Mouse (Mus musculus) heart, embryonic 10.5 days (tissue): ENCODE measurements at regions not wholly inside any gene's neighbourhood (a gene's known extent, or its start where the extent isn't known, plus 50 kb on each side); places are given as distances from the start of the nearest gene placed in this dataset.

ENCODE experiments used
- DNase-seq: peaks from one replicate; pipeline ENCODE4 v3.0.0-alpha.2; 2017; ENCODE audit warnings: low spot score
- H3K27ac ChIP-seq: fragments of 300-500 bp; sonication (generic); 2 replicates; pipeline ENCODE4 v1.5.1; 2016; ENCODE audit warnings: mild to moderate bottlenecking
- H3K27me3 ChIP-seq: fragments of 300-500 bp; sonication (generic); 2 replicates; pipeline ENCODE4 v1.6.1; 2016; ENCODE audit warnings: mild to moderate bottlenecking; ENCODE audit not compliant: poor library complexity, insufficient read depth, severe bottlenecking
- H3K36me3 ChIP-seq: fragments of 300-500 bp; sonication (generic); 2 replicates; pipeline ENCODE4 v1.6.1; 2016; ENCODE audit warnings: mild to moderate bottlenecking, moderate library complexity
- H3K4me1 ChIP-seq: fragments of 300-500 bp; sonication (generic); 2 replicates; pipeline ENCODE4 v1.6.1; 2016; ENCODE audit warnings: mild to moderate bottlenecking
- H3K4me3 ChIP-seq: fragments of 300-500 bp; sonication (generic); 2 replicates; pipeline ENCODE4 v1.5.1; 2016; ENCODE audit warnings: mild to moderate bottlenecking, moderate library complexity
- H3K9me3 ChIP-seq: fragments of 300-500 bp; sonication (generic); 2 replicates; pipeline ENCODE4 v1.6.1; 2016; ENCODE audit warnings: mild to moderate bottlenecking, moderate library complexity
- WGBS: fragments of 180-500 bp; shearing (Covaris S2); methylation state at CpG from one replicate; pipeline ENCODE4 v1.1.7; 2016; 5-methylcytosine and 5-hydroxymethylcytosine counted together

DNA sequence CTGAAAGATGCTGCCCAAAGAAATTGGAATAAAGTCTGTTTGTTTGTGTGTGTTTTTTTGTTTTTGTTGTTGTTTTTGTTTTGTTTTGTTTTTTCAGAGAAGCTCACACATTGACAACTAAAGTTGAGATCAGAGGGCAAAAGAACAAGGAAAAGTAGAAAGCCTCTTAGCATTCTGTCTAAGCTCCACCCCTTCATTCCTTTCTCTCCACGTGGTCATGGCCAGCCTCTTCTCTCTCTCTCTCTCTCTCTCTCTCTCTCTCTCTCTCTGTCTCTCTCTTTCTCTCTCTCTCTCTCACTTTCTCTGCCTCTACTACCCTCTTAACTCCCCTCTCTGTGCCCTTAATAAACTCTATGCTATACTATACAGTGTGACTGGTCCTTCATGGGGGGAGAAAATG, 327.7 kb downstream of the Tmem182 start:
- Histone ChIP-seq H3K27ac (no peak overlapping the region), H3K4me1 (no peaks in the 10 kb centered on the region), H3K4me3 (no peak overlapping the region), H3K9me3 (no peaks in the 10 kb centered on the region), H3K27me3 (peaks cover 16% of the 10 kb centered on the region; the same call in 1 of the 2 replicates), H3K36me3 (no peaks in the 10 kb centered on the region)
- WGBS = 19% methylated on average over 1 of the region's 1 CpGs
- DNase-seq = no peak

DNA sequence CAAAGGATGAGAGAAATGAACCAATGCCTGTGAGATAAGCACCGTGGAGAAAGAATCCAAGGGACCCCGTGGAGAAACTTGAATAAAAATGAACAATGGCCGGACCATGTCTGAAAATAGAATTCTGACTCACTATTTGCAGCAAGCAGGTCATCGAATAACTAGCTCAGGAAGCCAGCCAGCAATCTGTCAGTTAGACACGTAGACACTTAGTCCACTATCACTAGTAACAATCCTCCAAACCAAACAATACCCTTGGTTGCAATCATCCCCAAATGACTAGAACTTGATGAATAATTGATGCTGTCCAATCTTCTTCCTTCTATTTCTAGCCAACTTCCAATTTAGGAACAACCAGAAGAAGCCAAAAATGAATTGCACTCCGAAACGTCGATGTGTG, 328.5 kb downstream of the Tmem182 start:
- Histone ChIP-seq H3K4me1 (no peaks in the 10 kb centered on the region), H3K4me3 (no peak overlapping the region), H3K27me3 (peaks cover 16% of the 10 kb centered on the region; the same call in 1 of the 2 replicates), H3K27ac (no peak overlapping the region), H3K9me3 (no peaks in the 10 kb centered on the region), H3K36me3 (no peaks in the 10 kb centered on the region)
- 60% methylated on average over 8 of the region's 8 CpGs for WGBS
- no peak for DNase-seq

DNA sequence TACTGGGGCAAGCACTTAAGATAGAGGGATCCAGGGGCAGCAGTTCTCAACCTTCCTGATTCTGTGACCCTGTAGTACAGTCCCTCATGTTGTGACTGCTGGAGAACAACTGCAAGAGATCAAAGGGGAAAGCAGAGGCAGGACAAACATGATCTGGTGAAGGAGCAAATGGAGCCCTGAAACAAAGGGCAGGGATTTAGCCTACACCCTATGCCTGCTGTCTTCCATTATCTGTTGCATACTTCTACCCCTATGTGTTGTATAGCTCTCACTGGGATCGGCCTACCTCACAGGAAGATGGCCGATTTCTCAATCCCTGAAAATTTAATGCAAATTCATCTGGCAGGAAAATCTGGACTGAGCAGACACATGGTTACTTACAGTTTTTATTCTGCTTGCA, 334.3 kb downstream of the Tmem182 start:
- no peak for DNase-seq
- no peaks in the 10 kb centered on the region for H3K9me3 ChIP-seq
- H3K27ac ChIP-seq = no peak overlapping the region
- no peaks in the 10 kb centered on the region for H3K4me1 ChIP-seq
- no peak overlapping the region for H3K4me3 ChIP-seq
- H3K27me3 ChIP-seq = no peaks in the 10 kb centered on the region
- no peaks in the 10 kb centered on the region for H3K36me3 ChIP-seq
- WGBS = 74% methylated on average over 2 of the region's 2 CpGs

GRCm38 (mm10) chr1:41140542-41140941, 335.1 kb downstream of the Tmem182 start:
- no peaks in the 10 kb centered on the region for H3K36me3 ChIP-seq
- H3K27ac ChIP-seq = no peak overlapping the region
- DNase-seq = no peak
- H3K4me3 ChIP-seq = no peak overlapping the region
- no peaks in the 10 kb centered on the region for H3K4me1 ChIP-seq
- no peaks in the 10 kb centered on the region for H3K27me3 ChIP-seq
- 70% methylated on average over 1 of the region's 1 CpGs for WGBS
- no peaks in the 10 kb centered on the region for H3K9me3 ChIP-seq

GRCm38 (mm10) chr1:41141992-41142391, 336.6 kb downstream of the Tmem182 start:
- Histone ChIP-seq H3K4me1 (no peaks in the 10 kb centered on the region), H3K9me3 (no peaks in the 10 kb centered on the region), H3K27me3 (no peaks in the 10 kb centered on the region), H3K27ac (no peak overlapping the region), H3K36me3 (no peaks in the 10 kb centered on the region), H3K4me3 (no peak overlapping the region)
- 81% methylated on average over 4 of the region's 4 CpGs for WGBS
- no peak for DNase-seq

DNA sequence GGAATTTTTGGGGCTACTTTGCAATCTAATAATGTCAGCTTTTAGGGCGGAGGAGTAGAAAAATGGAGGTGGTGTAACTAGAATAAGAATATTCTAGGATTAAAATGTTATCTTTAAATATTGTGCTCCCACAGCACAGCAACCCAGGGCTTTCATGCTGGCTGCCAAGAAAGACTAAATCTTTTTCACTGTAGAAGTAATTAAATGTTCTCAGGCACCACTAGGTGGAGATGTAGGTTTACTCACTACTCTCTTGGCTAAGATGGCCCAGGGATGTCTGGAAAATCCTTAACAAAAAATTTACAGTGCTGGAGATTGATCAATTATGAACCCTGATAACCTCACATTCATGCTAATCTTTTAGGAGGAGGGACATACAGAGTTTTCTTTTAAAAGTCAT, 347.1 kb downstream of the Tmem182 start:
- no peak for DNase-seq
- Histone ChIP-seq H3K4me1 (no peaks in the 10 kb centered on the region), H3K27ac (no peak overlapping the region), H3K9me3 (no peaks in the 10 kb centered on the region), H3K27me3 (no peaks in the 10 kb centered on the region), H3K4me3 (no peak overlapping the region), H3K36me3 (no peaks in the 10 kb centered on the region)
- WGBS = 35% methylated on average over 1 of the region's 1 CpGs

GRCm38 (mm10) chr1:41153174-41153999, 348.0 kb downstream of the Tmem182 start:
- no peaks in the 10 kb centered on the region for H3K36me3 ChIP-seq
- no peaks in the 10 kb centered on the region for H3K4me1 ChIP-seq
- no peak overlapping the region for H3K27ac ChIP-seq
- H3K27me3 ChIP-seq = no peaks in the 10 kb centered on the region
- H3K9me3 ChIP-seq = no peaks in the 10 kb centered on the region
- no peak for DNase-seq
- 84% methylated on average over 14 of the region's 14 CpGs for whole genome bisulfite sequencing
- no peak overlapping the region for H3K4me3 ChIP-seq

- Histone ChIP-seq H3K4me3 (no peak overlapping the region), H3K27me3 (no peaks in the 10 kb centered on the region), H3K9me3 (no peaks in the 10 kb centered on the region), H3K27ac (no peak overlapping the region), H3K4me1 (no peaks in the 10 kb centered on the region), H3K36me3 (no peaks in the 10 kb centered on the region)
- 79% methylated on average over 4 of the region's 4 CpGs for WGBS
- no peak for DNase-seq
These were observed 348.8 kb downstream of the Tmem182 start for GRCm38 (mm10) chr1:41154198-41154597.

DNA sequence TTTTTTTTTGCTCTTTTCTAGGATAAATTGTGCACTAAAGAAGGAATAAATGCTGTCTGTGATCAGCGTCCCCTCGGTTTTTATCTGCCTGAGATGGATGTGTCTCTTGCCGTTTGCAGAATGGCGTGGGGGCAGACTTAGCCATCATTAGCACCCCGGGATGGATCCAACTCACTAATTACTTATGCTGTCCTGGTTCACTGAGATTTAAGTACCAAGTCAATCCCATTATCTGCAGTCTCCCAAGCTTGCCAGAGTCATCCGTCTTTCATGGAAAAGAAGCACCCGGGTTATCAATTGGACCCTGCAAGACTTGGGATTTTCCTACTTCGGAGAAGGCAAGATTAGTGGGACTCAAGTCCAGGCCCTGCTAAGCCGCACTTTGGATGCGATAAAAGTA, 351.5 kb downstream of the Tmem182 start:
- Histone ChIP-seq H3K36me3 (no peaks in the 10 kb centered on the region), H3K9me3 (no peaks in the 10 kb centered on the region), H3K27me3 (no peaks in the 10 kb centered on the region), H3K4me1 (no peaks in the 10 kb centered on the region), H3K27ac (no peak overlapping the region), H3K4me3 (no peak overlapping the region)
- 63% methylated on average over 10 of the region's 10 CpGs for WGBS
- no peak for DNase-seq

- no peaks in the 10 kb centered on the region for H3K36me3 ChIP-seq
- no peak overlapping the region for H3K4me3 ChIP-seq
- no peaks in the 10 kb centered on the region for H3K4me1 ChIP-seq
- WGBS = 73% methylated on average over 20 of the region's 21 CpGs
- DNase-seq = no peak
- no peaks in the 10 kb centered on the region for H3K27me3 ChIP-seq
- no peak overlapping the region for H3K27ac ChIP-seq
- no peaks in the 10 kb centered on the region for H3K9me3 ChIP-seq
These were observed 352.5 kb downstream of the Tmem182 start for GRCm38 (mm10) chr1:41157651-41158513.

GRCm38 (mm10) chr1:41165878-41166786, 360.7 kb downstream of the Tmem182 start:
- H3K4me1 ChIP-seq = no peaks in the 10 kb centered on the region
- WGBS = 36% methylated on average over 12 of the region's 12 CpGs
- no peaks in the 10 kb centered on the region for H3K36me3 ChIP-seq
- H3K27ac ChIP-seq = no peak overlapping the region
- H3K4me3 ChIP-seq = no peak overlapping the region
- no peaks in the 10 kb centered on the region for H3K9me3 ChIP-seq
- no peaks in the 10 kb centered on the region for H3K27me3 ChIP-seq
- no peak for DNase-seq

DNA sequence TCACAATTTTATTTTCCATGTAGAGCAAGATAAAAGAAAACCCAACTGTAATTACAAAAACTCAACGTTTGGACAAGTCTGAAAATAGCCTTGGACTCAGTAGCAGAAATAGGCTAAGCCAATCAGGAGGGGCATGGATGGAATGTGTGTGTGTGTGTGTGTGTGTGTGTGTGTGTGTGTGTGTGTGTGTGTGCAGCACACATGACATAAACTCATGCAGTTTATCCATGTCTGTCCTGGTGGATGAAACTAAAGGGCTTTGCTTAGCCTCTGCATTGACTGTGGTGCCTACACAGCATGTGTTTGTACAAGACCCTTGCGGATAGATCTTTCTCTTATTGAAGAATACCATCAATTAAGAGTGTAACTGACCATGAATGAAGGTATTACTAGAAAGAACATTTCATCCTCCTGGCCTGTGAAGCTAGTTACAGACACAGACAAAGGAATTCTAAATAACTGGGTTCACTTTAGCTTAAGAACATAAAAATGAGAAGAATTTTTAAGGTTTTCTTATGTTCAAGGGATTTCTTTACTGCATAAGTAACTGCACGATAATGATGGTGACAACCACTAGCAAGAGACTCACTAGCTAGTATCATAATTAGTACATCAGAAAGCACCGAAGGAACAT, 361.5 kb downstream of the Tmem182 start:
- no peak for DNase-seq
- H3K4me1 ChIP-seq = no peaks in the 10 kb centered on the region
- H3K27me3 ChIP-seq = no peaks in the 10 kb centered on the region
- WGBS = 73% methylated on average over 4 of the region's 4 CpGs
- H3K27ac ChIP-seq = no peak overlapping the region
- no peaks in the 10 kb centered on the region for H3K36me3 ChIP-seq
- no peak overlapping the region for H3K4me3 ChIP-seq
- H3K9me3 ChIP-seq = no peaks in the 10 kb centered on the region
